Mouse (Mus musculus): ENCODE results near the gene Itfg2.

Itfg2 gene

DNA sequence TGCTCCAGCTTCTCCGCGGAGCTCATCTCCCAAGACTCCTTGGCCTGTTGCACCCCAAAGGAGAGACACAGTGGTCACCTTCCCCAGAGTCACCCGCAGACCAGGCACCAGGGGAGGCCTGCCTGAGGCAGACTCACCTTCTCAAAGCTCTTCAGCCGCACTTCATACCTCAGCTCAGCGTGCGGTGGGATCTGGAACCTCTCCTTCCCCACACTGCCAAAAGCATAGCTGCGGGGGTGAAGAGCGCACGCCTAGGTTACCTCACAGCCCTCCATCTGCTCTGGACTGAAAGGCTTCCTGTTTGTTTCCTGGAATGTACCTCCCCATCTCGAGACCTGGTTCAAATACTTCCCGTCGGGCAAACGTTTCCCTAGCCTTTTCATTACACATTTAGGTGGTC is 8.8 kb upstream of the Itfg2 start:
- no peak for DNase-seq

- no peak for DNase-seq
Observed at GRCm38 (mm10) chr6:128432356-128432915, 7.7 kb upstream of the Itfg2 start.

GRCm38 (mm10) chr6:128429826-128430225 is 5.1 kb upstream of the Itfg2 start:
- no peak for DNase-seq

DNA sequence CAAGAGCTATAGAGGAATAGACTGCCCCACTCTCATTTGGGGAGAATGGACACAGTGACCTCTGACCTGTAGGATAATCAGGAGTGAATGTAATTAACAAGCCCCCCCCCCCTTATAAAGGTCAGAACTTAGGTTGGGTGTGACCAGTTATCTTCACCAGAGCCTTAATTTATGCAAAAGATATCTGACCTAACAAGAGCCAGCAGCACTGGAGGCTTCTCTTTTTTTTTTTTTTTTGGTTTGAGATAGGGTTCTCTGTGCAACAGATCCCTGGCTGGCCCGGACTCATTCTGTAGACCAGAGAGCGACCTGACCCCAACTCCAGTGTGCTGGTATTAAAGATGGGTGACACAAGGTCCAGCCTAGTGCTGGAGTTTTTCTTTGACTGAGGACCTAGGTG is 4.6 kb upstream of the Itfg2 start:
- DNase-seq, result no peak

DNA sequence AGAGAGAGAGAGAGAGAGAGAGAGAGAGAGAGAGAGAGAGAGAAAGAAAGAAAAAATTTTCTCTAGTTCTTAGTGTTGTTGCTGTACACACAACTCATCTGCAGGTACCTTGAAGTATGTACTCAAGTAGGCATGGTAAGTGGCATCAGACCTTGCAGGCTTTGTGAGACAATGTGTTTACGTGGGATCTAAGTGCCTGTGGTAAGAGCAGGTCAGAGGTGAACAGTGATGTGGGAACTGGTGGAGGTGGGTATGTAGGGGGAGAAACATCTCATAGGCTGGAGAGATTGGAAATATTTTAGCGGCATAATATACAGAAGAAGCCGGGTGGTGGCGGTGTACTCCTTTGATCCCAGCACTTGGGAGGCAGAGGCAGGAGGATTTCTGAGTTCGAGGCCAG is 2.8 kb upstream of the Itfg2 start:
- no peak for DNase-seq

DNA sequence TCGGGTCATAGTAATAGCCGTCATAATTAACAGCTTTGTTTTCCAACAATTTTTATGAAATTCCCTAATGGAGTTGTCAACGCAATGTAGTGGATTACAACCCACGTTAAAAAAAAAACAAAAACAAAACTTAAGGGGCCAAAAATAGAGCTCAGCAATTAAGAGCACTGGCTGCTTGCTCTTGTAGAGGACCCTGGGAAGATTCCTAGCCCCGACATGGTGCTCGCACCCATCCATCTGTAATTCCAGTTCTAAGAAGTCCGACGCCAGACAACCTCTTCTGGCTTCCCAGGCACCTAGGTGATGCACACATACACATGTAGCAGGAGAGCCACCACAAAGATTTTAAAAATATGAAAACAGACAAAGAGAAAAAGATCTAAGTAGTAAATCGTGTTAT is 315 bp upstream of the Itfg2 start:
- DNase-seq, result no peak

DNA sequence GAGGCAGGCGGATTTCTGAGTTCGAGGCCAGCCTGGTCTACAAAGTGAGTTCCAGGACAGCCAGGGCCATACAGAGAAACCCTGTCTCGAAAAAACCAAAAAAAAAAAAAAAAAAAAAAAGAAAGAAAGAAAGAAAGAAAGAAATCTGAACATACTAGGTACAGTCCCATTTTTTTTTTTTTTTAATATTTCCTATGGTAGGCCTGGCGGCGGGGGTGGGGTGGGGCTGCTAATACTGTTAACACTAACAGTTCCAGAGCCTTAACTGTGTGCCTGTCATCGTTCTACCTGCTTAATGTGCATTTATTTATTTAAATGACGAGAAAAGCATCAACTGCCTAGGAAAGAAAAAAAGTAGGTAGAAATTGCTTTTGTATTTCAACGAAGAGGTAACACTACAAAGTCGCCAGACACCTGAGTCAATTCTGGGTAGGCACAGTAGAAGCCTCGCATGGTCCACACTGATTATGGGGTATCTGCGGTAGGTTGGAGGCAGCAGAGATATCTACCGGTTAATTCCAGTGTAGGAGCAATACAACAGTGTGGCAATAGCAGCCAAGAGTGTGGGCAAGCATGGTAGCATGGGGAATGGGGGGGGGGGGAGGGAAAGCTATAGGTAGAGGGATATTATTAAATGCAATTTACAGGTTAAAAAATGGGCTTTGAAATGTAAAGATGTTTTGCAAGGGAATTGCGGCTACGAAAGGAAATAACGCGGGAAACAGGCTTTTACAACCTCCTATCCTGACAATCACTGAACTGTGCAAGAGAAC is 1.0 kb downstream of the Itfg2 start:
- no peak for DNase-seq

DNA sequence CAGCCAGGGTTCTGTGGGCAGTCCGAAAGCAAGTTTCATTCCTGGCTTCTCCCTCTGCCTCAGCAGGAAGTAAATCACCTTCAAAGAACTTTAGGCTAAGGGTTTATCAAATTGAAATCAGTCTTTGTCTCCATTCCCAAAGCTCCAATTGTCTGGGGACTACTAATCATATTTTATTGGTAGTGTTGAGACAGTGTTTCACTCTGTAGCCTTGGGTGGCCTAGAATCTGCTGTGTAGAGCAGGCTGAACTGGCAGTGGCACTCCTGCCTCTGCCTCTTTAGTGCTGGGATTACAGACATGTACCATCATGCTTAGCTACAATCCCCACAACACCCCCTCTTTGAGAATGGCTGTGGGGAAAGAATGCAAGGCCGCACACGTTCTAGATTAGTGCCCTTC is 3.3 kb downstream of the Itfg2 start:
- DNase-seq, result no peak

DNA sequence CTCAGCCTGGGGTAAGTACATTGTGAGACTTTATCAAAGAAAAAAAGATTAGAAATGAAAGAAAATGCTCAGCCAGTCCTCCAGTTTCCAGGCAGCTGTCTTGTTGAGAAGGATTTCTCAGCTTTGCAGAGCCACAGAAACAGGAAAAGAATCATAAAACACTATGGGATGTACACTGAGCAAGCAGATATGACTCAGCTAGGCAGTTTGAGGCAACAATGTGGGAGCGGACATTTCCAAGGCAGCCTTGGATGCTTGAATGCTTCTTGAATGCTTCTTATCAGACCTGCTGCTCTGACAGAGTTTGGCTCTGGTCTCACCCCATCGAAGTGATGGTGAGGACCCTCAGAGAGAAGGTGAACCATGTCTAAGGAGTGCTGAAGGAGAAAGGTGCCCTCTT is 3.7 kb downstream of the Itfg2 start:
- DNase-seq, result no peak

DNA sequence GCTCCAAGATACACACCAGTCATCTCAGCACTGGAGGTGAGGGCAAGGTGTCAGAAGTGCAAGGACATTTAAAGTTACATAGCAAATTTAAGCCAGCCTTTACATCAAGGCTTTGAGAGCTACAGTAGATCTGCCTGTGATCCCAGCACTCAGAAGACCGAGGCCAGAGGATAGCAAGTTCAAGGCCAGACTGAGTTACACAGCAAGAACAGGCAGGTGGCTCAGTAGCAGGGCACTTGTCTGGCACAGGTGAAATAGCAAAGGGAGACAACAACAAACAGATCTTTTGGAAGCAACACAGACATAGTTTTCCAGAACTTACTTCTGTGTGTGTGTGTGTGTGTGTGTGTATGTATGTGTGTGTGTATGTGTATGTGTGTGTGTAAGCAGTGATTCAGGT is 6.7 kb downstream of the Itfg2 start:
- DNase-seq, result no peak

GRCm38 (mm10) chr6:128416169-128416568 is 8.6 kb downstream of the Itfg2 start:
- DNase-seq, result no peak

DNA sequence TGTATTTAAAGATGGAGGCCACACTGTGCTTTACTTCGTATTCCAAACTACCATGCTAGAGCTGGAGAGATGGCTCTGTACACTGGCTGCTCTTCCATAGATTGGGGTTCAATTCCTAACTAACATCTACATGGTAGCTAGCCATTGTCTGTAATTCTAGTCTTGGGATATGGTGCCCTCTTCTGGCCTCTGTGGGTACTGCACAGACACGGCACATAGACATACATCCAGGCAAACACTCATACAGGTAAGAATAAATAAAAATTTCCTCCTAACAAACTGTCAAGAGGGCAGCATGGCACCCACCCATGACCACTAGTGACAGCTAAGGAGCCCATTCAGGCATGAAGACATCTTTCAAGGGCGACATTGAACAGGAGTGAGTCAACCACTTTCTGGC is 13.6 kb downstream of the Itfg2 start:
- DNase-seq, result peak; percentile 52 to 88

DNA sequence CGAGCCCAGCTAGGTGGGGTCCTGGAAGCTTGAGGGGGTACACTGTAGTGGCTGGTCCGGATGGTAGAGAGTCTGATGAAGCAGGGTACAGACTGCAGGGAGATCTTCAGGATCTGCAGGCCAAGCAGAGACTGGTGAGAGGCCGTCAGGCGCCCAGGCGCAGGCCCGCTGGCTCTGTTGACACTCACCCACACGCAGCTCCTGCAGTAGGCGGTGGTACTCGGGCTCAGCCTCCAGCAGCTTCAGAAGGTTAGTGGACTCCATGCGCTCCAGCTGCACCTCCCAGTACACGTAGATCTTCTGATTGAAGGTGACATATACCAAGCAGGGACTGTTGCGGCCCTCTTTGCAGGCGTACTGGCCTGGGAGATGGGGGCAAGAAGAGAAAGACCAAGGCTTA is 14.4 kb downstream of the Itfg2 start:
- DNase-seq, result no peak

- DNase-seq, result peak; percentile 22 to 25
Observed at GRCm38 (mm10) chr6:128408544-128409125, 16.1 kb downstream of the Itfg2 start.

- no peak for DNase-seq
Observed at GRCm38 (mm10) chr6:128404708-128405107, 20.0 kb downstream of the Itfg2 start.

GRCm38 (mm10) chr6:128399421-128400185 is 25.1 kb downstream of the Itfg2 start:
- peak; percentile 20 to 23 for DNase-seq

DNA sequence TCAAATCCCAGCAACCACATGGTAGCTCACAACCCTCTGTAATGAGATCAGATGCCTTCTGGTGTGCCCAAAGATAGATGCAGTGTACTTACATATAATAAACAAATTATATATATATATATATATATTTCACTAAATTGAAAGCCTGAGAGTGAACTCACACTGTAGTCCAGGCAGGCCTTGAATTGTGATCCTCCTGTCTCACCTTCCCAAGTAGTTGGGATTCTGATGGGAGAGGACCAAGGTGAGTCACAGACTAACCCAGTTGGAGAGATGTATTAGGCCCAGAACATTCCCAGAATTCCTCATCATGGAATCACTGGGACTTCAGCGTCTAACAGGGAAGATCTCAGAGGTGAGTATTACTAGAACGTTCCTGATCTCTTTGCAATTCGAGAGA is 25.7 kb downstream of the Itfg2 start, which contains the start of gene Nrip2:
TSS of gene Nrip2 (plus strand) at position 301 of the 400 bp plus-strand sequence.
- no peak for DNase-seq

GRCm38 (mm10) chr6:128397574-128398261 is 27.0 kb downstream of the Itfg2 start:
- peak; percentile 80 to 81 for DNase-seq

- no peak for DNase-seq
Observed at GRCm38 (mm10) chr6:128390683-128391082, 34.0 kb downstream of the Itfg2 start.

DNA sequence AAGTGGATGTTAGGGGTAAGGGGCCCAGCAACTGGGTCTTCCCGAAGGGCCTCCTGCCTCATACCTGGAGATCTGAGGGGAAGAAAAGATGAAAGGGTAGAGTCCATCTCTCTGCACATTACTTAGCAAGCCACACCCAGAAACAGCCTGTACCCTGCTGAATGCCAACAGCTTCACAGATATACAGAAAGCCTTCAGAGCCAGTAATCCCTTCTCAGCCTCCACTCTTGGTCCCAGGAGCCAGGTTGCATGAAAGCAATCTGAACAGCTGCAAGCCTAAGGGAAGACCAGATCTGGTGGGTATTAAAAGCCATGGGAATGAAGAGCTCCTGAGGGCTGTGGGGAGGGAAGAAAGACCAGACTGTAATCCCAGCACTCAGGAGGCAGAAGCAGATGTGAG is 35.5 kb downstream of the Itfg2 start:
- DNase-seq, result no peak

DNA sequence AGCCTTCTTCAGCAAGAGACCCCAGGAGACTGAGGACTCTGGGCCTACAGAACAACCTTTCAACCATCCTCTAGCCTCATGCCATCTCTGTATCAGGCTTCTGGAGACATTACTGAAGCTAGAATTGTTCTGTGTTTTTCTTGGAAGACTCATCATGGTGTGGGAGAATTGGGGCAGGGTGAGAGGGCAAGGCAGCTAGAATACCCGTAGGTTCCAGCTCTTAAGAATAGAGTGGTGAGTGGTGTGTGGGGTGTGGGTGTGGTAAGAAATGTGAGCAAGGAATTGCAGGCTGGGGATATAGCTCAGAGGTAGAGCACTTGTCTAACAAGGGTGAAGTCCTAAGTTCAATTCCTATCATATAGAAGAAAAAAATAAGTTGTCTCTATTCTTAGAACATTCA is 39.7 kb downstream of the Itfg2 start:
- DNase-seq, result no peak

GRCm38 (mm10) chr6:128383752-128384151 is 41.0 kb downstream of the Itfg2 start:
- DNase-seq, result no peak

DNA sequence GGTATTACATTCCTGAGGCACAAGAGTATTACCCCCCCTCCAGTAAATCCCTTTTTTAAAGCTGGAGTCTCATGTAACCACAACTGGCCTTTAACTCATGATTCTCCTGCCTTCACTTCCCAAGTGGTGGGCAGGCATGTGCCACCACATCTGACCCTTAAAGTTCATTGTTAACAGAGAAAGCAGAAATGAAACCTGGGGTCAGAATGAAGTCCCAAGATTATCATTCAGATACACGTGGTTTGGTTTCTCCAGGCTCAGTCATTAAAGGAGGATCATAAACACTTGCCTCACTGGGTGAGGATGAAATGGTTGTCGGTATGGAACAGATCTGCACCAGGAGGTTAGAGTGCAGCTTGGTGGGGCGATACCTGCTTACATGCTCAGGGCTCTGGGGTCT is 43.5 kb downstream of the Itfg2 start:
- no peak for DNase-seq

All from kidney, adult 8-10 months (tissue).